Mouse (Mus musculus) olfactory bulb, adult 2 months (tissue): ENCODE data around the gene 1600014C23Rik.
A peak's percentile ranks its signal among the peaks of the same experiment; 100 is the strongest.

Source experiments
- CTCF ChIP-seq: fragments of 200-500 bp; IDR thresholded peaks from 2 replicates; pipeline ENCODE4 v1.5.1; 2012; ENCODE audit warnings: low read depth, mild to moderate bottlenecking, low read length, moderate library complexity; ENCODE audit not compliant: insufficient read depth
- POLR2A ChIP-seq: fragments of 200-500 bp; IDR thresholded peaks from 2 replicates; pipeline ENCODE4 v1.6.1; 2012; ENCODE audit warnings: mild to moderate bottlenecking, low read depth, low read length, moderate library complexity; ENCODE audit not compliant: insufficient read depth

- peak; percentile 69 for TF ChIP-seq CTCF
- TF ChIP-seq POLR2A: no peak
Measured at GRCm38 (mm10) chr17:45731172-45731864, 2.3 kb downstream of the 1600014C23Rik start.
